Mouse (Mus musculus) kidney, postnatal 14 days (tissue): ENCODE results near the gene Sprtn.
A peak's percentile ranks its signal among the peaks of the same experiment; 100 is the strongest.

Experiments
- DNase-seq: peaks from one replicate; pipeline ENCODE4 v3.0.0; 2022; ENCODE audit warnings: mixed read lengths

Gene Sprtn

DNA sequence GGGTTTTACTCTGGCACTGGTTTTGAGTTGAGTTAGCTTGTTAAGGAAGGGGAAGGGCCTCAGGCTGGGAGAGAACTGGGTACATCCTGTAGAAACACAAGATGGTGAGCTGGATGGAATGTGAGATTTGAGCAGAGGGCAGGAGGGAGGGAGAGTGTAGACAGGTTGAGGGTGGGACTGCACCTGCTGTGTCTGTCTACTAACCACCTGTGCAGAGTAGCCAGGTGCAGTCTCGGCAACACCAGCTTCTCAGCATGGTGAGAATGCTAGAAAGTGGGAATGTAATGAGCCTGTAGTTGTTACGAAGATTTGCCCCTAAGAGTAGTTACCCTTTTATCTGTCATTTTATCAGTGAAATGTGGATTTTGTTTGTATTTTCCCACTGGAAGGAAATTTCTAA, 7.8 kb downstream of the Sprtn start:
- no peak for DNase-seq

GRCm38 (mm10) chr8:124909936-124910335, 12.2 kb downstream of the Sprtn start:
- no peak for DNase-seq

DNA sequence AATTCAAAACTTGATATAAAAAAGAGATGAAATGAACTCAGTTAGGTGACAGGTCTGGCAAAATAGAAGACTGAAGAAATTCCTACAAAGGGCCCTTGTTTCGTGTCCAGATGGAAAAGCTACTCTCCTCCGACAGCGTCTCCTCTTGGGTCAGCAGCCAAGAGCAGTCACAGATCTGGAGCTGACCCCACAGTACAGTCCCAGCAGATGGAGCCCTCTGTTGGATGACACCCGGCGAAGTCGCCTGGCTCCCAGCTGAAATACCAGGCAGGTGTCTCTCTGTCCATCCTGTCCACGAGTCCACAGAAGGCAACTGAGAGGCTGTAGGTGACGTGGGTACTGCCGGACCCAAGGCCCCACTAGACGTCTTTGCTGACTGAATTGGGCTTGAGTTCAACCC, 12.7 kb downstream of the Sprtn start:
- no peak for DNase-seq

DNA sequence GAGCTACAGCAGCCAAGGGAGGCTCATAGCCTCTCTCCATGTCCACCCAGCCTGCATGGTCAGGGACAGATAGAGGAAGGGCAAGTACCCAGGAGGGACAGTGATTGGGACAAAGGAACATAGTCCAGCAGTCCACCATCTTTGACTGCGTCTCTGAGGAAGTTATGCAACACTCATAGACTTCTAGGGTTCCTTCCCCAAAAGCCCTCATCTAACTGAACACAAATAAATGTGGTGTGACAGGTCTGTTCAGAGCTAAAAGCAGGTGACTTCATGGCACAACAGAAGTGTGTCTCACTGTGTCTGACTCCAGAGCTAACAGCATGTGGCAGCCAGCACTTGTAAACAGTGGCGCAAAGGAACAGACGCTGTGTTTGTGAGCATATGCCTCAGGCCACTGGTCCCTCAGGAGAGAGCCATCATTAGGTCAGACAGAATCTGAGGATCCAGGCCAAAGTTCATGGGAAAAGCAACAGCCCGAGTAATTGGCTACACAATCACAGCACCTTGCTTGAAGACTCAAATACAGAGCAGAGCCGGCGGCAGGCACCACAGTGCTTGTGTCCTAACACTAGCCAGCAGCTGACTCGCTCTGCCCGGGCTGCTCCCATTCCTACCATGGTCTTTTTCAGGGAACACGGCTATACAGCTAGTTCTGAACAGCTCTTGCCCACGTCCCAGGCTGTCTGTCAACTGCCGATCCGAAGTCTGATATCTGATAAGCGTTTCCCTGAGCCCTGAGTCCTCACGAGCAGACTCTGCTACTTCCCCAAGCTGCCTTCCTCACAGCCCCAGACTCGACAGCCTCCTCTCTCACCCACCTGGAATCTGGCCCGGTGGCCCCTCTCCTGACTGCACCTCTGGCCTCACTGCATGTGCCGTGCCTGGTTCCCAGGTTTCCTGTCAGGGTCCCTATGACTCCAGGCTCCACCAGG, 14.5 kb downstream of the Sprtn start:
- peak; percentile 45 for DNase-seq

DNA sequence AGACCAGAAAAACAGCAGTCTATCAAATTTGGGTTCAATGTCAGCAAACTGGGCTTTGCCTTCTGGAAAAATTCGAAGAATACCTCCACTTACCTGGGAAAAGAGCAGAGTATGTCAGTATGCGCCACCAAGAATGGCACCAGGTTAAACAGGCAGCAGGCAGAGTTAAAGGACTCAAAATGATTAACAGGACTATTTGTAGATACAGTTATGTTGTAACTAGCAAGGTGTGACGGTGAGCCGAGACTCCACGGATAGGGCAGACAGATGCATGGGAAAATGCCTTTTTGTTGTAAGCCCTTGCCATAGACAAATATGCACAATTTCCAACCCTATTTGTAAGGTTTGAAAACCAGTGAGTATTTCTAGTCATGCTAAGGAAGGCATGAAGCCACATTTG, 16.4 kb downstream of the Sprtn start:
- DNase-seq: peak; percentile 33

DNA sequence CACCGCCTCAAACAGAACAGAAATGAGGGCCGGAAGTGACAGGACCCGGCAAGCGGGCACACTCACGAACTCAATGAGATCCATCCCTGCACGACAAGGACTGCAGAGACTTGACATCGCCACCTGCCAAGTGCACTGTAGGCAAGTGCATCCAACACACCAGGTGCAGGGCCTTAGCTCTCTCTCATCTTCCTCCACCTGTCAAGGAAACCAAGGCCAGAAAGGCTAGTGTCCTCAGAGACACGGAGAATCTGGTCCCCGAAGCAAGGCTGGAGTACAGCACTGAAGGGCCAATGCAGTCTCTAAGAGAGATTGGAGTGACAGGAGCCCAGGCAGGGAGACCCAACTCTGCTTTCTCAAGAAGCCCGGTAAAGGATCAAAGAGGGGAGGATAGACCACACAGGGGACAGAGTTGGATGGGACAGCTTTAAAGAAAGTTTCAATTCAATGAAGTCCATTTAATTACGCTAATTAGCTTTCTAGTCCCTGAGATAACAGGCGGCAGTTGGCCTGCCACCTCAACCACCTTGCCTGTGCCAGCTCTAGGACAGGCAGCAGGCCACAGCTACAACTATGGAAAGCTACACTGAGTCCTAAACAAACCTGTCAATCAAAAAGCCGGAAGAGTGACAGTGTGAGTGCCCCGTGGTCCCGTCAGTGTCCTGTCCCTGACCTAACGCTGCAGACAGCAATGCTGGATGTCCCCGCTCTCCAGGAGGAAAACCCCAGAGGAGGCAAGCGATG, 20.2 kb downstream of the Sprtn start:
- DNase-seq: no peak

DNA sequence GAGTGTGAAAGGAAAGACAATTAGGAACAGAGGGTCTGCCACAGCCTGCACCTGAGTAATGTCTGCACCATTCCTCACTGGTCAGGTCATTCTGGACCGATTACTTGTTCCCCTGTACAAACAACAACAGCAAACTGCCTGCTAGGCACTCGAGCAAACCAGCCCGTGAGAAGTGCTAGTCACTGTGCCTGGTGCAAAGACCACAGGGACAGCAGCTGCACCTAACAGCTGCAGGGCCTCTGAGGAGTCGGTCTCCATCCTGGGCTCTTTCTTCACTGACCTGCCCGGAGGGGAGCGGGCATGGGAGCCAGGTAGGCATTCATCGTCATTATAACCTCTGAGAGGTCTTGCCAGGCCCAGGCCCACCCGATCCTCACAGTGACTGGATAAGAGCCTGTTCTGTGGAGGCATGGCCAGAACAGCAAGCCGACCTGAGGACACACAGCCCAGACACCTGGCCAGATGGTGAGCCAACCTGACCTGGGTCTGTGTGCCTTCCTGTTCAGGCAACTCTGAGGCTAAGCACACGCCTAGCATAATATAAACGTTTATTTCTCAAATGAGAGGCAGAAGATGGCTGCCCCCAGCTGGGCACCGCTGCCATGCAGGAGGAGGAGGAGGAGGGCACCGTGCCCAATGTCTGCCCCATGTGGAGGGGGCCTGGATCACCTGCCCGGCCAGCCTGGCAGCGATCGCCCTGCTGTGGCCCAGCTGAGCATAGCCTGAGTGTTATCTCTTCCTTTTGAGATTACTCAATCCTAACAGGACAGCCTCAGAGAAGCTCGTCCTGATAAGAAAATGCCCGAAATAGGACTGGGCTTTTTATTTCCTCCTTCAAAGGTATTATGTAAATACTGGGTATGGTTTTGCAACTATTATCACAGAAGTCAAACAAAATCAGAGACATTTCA, 23.9 kb downstream of the Sprtn start:
- DNase-seq: no peak

- DNase-seq: no peak
These were observed 24.9 kb downstream of the Sprtn start for GRCm38 (mm10) chr8:124922490-124923089.

GRCm38 (mm10) chr8:124923971-124924652, 26.4 kb downstream of the Sprtn start:
- no peak for DNase-seq

DNA sequence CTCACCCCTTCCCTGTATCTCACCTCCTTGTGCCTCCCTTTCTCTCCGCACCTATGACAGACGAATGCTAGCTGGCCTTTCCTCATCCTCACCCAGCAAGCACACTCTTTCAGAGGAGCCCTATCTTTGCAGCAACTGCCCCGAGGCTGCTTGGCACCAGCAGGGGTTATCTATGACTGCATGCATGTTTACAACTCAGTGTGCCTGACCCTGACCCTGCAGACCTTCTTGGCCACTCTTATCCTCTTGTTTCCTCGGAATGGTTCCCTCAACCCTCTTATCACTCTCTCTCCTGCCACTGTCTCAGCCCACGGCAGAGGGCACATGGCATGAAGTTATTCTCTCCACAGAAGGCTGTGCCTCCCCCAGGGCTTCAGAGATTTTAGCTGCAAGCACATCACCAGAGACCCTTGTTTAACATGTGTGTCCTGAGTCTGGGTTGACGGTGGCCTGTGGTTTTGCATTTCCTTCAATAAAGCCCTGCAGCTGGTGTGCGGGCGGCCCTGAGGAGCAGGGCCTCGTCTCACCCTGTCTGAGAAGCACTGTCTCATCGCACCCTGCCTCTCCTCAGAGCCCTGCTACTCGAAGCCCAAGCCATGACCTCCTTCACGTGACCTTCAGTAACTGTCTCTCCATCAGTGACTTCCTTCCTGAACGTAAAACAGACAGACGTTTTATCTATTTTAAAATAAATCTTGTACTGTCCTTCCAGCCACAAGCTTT, 28.0 kb downstream of the Sprtn start:
- DNase-seq: peak; percentile 32

DNA sequence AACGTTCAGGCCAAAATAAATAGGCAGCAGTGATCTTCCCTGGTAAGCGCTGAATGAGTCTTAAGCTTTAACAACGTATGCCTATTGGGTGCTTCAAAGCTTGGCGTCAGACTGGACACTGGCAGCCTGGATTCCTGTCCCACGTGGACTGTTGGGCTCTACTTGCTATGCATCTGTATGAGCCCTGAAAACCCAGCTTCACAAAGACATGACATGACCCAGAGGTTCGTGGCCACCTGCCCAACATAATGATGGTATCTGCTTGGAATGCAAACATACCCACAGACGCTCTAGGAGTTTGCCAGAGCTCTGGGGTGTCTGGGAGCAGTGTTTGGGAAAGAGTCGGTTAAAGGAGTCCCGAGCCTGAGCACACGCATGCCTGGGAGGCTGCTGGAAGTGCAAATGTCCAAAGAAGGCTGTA, 28.7 kb downstream of the Sprtn start:
- DNase-seq: peak; percentile 45

DNA sequence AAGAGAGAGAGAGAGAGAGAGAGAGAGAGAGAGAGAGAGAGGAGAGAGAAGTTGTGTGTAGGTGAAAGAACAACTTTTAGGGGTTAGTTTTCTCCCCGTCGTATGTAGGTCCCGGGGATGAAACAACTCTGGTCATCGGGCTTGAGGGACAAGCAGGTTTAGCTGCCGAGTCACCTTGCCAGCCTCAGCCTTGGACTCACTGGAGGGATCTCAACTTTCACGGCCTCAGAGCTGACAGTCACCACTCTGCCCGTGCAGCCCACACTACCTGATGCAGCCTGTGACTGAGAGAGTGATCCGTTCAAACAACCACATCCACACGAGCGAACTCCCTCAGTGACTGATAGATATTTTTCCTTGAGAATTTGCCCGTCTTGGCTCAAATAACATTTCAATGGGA, 31.3 kb downstream of the Sprtn start:
- no peak for DNase-seq

DNA sequence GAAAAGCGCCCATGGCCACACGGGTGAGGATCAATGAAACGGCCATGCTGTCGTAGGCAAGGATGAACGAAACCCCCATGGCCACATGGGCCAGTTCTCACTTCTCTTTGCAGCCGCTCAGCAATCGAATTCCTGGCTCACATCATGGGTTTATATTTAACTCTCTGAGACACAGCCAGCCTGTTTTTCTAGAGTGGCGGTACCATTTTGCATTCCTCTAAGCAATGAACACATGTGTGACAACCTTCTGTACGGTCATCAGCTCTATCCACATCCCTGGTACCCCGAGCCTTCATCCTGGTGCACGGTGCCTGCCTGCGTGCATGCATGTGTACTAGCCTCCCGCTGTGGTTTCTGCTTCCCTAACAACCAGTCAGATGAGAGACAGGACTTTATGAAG, 32.4 kb downstream of the Sprtn start:
- DNase-seq: peak; percentile 23

DNA sequence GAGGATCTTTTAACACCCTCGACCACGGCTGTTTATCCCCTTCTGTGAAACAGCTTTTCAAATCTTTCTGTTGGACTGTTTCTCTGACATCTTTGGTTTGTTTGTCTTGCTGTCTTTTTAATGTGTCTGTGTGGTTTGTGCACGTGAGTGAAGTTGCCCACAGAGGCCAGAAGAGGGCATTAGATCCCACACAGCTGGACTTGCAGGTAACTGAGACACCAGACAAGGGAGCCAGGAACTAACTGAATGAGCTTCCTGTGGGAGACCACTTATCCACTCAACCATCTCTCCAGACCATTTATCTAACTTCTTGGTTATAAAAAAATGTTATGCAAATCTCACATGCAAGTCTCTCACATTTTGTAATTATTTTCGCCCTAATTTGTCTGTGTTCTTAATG, 33.0 kb downstream of the Sprtn start:
- DNase-seq: no peak

- DNase-seq: no peak
These were observed 34.7 kb downstream of the Sprtn start for GRCm38 (mm10) chr8:124932435-124932834.

DNA sequence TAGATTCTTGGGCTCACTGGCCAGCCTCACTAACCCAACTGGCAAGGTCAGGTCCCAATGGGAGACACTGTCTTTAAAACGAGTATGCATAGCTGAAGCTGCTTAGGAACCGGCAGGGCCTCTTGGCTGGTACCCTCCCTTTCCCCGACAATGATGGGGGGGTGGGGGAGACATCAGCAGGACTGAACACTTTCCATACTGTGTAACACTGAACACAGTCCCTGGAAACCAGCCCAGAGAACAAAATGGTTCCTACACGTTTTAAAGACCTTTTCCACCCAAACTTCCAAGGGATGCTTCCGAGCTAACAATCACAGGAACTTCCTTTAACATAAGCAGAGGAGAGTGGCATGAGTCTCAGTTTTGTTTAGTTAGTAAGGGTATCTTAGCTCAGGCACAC, 37.4 kb downstream of the Sprtn start:
- DNase-seq: no peak

DNA sequence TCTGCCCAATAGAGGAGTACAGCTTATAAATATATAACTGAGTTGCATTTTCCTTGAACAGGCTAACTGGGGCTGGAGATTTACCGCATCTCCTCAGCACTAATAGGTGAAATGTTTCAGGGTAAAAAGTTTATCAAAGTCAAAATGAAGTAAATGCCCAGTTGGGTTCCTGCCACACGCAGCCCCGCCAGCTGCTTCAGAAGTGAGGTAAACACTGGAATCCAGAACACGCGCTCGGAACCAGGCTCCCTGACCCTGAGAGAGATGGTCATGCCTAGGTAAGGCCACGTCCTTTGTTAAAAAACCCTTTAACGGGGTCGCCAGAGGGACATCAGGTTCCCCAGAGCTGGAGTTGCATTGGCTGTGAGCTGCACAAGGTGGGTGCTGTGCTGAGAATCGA, 39.0 kb downstream of the Sprtn start:
- no peak for DNase-seq

- no peak for DNase-seq
These were observed 39.6 kb downstream of the Sprtn start for GRCm38 (mm10) chr8:124937293-124937692.

DNA sequence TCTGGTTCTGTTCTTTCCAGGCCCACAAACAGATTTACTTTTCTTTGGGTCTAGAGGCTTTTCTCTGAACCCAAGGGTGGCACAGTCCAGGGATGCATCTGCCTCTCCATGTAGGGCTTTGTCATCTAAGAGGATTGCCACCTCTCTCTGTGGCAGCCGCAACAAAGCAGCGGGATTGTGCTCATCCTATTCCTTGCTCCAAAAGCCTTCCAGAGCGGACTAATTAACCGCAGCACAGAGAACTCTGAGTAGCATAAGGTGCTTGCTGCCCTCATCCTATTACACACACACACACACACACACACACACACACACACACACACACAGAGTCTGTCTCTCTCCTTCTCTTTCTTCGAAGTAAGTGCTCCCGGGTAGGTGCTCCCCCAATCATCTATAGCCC, 46.1 kb downstream of the Sprtn start:
- no peak for DNase-seq

DNA sequence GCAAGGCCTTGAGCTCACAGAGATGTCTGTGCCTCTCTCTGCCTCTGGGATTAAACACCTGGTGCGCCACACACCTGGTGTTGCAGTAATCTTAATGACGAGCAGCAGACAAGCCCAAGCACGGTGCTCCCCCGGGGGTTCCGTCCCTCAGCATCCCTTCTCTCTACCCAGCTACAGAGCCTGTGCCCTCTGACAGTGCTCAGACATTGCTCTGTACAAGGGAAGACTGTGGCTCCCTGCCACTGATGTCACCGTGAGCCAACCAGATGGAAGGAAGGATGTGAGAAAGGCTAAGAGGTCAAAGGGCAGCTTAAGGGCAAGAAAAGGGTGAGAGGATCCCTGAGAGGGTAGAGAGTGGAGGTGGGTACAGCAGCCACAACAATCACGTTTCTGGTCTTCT, 46.7 kb downstream of the Sprtn start:
- no peak for DNase-seq
